Mouse (Mus musculus) cerebellum, adult 2 months (tissue): ENCODE measurements at regions not wholly inside any gene's neighbourhood (a gene's known extent, or its start where the extent isn't known, plus 50 kb on each side); places are given as distances from the start of the nearest gene placed in this dataset.

Source experiments
- CTCF ChIP-seq: fragments of 200-500 bp; IDR thresholded peaks from 2 replicates; pipeline ENCODE4 v1.5.1; 2011; ENCODE audit warnings: low read depth, mild to moderate bottlenecking, control low read depth, low read length, moderate library complexity, borderline replicate concordance; ENCODE audit not compliant: insufficient read depth
- POLR2A ChIP-seq: fragments of 200-500 bp; IDR thresholded peaks from 2 replicates; pipeline ENCODE4 v1.6.1; 2011; ENCODE audit warnings: low read length, control low read depth, borderline replicate concordance; ENCODE audit not compliant: insufficient read depth

DNA sequence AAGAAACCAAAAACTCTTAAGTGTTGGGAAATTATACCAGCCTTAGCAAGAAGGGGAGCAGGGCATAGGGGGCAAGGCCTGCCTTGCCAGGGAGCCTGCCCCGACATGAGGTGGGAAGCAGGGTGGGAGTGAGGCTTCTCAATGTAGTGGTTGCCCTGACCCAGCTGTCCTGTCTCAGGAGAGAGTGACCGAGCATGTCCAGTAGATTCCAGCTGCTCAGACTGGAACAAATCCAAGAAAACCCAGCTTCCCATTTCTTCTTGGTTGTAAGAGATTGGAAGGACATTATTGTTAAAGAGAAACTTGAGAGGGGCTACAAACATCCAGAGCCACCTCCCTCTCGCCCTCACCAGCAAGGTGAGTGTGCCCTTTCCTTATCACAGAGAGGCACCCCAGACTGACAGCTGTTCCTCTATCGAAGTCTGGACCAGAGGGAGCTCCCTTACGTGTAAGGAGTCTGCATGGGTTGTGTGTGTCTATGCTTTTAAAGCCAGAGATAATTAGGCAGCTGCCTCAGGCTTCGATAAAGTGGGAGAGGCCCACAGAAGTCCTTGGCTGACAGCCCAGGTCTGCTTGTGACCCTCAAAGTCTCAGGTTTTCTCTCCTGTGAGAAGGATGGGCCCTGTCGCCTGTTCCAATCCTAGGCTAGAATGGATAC lies 608.1 kb downstream of the Zfp706 start:
- TF ChIP-seq POLR2A = no peak
- TF ChIP-seq CTCF = no peak
